Mouse (Mus musculus) brain, adult 2 months (tissue): ENCODE measurements around the gene Fam104a.

ENCODE experiments used
- DNase-seq: peaks from one replicate; pipeline ENCODE4 v3.0.0; 2011; ENCODE audit warnings: low read depth, low spot score

Gene Fam104a

DNA sequence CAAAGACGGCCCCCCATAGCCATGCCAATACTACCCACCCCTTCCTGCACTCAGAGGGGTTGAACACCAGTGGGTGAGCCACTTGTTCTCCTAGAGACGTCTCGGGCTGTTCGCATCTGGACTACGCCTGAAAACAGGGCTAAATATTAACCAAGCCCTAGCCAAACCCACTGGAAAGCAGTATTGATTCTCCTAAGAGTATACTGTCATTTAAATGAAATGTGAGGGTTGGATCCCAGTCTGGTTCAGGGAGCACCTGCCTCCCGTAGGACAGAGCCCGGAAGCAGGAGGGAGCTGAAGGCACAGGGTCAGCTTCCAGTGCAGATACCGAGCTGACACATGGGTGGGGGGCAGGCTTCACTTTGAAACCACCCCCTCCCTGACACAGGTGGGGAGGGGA, 52.1 kb downstream of the Fam104a start:
- DNase-seq = no peak

- DNase-seq = no peak
Observed at GRCm38 (mm10) chr11:113631302-113631701, 52.7 kb downstream of the Fam104a start.

DNA sequence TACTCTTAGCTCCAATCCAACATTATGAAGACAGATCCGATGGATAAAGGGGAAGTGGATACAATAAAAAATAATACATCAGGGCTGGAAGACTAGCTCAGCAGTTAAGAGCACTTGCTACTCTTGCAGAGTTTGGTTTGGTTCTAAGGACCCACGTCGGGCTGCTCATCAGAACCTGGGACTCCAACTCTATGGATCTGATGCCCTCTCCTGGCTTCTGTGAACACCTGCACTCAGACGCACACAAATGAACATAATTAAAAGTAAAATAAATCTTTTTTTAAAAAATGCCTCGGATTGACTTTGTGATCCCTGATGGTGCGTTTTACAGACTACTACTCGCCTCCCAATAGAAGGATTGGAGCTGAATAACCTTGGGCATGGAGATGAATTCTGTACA, 53.3 kb downstream of the Fam104a start:
- DNase-seq = peak; percentile 69

- no peak for DNase-seq
Observed at GRCm38 (mm10) chr11:113627785-113628184, 56.2 kb downstream of the Fam104a start.

DNA sequence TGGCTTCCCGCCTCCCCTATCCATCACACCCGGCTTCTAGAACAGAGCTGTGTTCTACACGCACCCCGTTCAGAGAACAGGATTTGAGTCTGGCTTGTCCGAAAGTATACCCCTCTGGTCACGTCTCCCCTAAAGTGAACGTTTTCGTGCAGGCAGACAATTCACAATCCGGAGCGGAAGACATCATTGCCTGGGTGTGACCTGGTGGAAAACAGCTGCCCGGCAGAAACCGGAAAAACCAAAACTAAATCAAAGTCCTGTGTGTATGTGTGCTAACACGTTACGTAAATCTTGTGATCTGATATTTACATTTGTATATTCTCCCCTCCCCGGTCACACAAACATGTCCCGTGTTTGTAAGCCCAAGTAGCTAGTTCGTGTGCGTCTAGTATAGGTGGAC, 58.5 kb downstream of the Fam104a start:
- no peak for DNase-seq

- DNase-seq = no peak
Observed at GRCm38 (mm10) chr11:113622028-113622427, 61.9 kb downstream of the Fam104a start.

GRCm38 (mm10) chr11:113621001-113621400, 63.0 kb downstream of the Fam104a start:
- DNase-seq = no peak

DNA sequence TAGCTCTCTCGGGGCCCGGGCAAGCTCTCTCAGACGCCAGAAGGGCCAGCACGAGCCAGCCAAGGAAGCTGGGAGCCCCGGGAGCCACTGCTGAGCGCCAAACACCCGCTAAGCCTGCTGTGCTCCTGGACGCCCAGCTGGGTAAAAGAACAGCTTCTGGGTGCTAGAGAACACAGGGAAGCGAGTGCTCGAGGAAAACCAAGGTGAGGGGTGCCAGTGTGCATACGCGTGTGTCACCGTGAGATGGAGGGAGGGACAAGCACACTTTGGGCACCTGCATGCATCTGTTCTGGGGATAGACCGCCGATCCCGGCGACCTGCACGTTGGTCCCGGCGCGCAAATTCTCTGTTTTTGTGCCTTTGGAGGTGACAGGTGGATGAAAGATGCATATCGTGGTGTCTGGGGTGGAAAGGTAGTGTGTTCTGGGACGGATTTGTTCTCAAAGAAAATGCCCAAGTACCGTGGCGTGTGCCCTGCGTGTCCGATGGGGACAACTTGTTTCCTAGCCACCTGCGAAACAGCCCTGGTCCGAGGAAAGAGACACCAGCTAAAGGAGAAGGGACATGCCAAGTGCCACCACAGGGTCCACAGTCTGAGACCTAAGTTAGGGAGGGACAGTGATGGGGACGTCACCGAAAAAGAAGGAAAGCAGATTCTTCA, 64.4 kb downstream of the Fam104a start:
- DNase-seq = no peak

DNA sequence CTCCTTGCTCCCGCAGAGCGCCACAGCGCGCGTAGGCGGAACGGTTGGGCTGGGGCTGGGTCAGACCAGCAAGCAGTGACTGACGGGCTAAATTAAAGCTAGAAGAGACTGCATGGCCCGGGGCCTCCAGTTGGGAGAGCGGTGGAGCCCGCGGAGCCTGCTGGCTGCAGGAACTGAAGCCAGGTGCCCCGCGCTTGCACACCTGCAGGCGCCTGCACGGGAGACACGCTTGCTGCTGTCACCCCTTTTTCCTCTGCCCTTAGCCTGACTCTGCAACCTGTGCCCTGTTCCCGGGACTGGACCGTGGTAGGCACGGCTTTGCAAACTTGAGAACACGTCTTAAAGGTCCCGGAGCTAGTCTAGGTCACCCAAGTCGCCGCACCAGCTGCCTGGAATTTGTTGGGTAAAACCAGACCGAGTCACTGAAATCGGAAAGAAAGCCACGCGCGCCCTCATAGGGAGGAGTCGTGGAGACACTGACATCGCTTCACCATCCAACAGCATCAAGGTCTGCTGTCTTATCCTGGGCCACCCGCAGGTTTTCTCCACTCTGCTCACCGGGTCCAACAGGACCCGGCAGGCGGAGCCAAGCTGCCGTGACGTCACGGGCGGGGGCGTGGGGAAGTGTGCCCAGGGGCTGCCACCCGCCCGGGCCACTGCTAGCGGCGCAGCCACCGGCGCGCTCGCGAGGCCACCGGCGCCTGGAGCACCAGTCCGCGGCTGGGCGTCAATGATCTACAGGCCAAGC, 65.1 kb downstream of the Fam104a start, which contains the start of gene Sstr2:
TSS of gene Sstr2 (plus strand) at position 671 of the 748 bp plus-strand sequence.
- DNase-seq = peak; percentile 71

DNA sequence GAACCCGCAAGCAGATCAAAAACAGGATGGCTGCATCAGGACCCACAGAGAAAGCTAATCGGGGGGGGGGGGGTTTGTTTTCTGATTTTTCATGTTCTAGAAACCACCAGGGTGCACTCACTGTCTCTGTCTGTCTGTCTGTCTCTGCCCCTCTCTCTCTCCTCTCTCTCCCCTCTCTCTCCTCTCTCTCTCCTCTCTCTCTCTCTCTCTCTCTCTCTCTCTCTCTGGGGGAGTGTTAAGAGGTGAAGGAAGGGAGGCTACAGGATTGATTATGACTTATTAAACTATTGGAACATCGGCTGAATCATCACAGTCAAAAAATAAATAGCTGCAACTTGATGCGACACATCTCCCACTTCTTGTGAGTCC, 65.7 kb downstream of the Fam104a start:
- DNase-seq = no peak

DNA sequence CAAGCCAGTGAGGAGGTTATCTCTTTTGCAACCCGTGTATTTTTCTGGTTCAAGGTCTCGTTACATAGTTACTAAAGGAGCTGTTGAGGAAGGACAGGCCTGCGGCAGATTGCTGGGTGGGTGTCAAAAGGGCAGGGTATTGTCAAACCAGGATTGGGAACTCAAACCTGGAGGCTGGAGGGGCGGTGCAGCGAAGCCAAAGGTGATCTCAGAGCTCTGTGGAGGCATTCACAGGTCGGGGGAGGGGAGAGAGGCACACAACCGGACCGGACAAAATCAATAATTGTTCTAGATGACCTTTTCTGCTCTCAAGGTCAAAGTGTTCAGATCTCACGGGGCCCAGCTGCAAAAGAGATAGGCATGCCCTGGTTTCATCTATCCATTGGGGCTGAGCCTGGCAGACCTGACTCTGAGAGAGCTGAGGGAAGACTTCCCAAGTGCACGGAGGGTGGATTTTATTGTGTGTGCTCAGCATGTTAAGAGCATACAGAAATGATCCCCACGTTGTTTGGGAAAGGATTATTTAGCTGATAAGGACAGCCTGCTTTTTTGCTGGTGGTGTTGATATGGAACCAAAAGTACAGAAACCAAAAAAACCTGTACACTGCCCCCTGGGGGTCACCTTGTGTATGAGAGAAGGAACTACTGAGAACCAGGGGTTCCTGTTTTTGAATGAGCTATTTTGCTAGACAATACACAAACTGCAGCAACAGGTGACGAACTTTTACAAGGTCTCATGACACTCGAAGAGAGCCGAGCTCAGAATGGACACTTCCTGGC, 66.6 kb downstream of the Fam104a start:
- DNase-seq = peak; percentile 68

DNA sequence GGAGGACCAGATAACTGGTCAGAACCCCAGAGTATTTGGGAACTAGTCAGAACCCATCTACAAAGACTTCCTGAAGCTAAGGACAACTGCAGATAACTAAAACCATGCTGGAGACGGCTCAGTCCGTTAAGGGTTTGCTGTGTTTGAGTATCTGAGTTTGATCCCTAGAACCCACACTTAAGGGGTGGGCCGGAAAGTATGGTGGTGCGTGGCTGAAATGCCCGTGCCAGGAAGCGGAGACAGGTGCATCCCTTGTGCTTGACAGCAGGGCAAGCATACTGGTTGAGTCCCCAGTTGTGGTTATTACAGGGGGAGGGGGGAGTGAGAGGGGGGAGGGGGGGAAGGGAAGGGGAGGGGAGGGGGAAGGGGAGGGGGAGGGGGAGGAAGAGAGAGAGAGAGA, 69.5 kb downstream of the Fam104a start:
- DNase-seq = no peak

- peak; percentile 69 for DNase-seq
Observed at GRCm38 (mm10) chr11:113611664-113612611, 72.0 kb downstream of the Fam104a start.
